Mouse (Mus musculus) G1E-ER4 (cell line): ENCODE measurements around the gene Npff. TPM values are rescaled to one million over a fixed set of nuclear protein-coding genes. Genes with fewer than 3 reads are reported as not detected.

Experiments used
- GATA1 ChIP-seq: IDR thresholded peaks from one replicate; pipeline ENCODE4 v1.8.0; 2012; ENCODE audit warnings: low read length, inconsistent platforms
- polyA plus RNA-seq: library from polyadenylated mRNA; stranded (reverse); fragments of >175 nt; gene quantifications from 2 replicates; pipeline ENCODE4 v1.2.3, GENCODE M21; 2012

Gene Npff
- polyA plus RNA-seq, 1 experiment = 1.7 TPM

DNA sequence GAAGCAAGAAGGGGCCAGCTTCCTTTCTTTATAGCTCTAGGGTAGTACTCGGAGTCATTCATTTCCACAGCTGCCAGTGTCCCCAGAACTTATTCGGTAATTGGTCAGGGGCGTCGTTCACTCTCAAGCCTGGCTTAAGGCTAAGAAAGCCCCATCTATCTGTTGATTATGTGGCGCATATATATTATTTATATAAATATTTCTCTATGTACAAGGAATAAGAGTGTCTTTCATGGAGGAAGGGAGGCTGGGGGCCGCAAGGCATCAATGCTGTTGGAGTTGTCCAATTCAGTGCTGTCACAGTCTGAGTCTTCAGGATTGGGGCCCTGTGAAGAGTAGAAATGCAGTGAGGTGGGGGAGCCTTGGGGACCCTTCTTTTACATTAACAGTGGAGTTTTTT lies 24.9 kb downstream of the Npff start:
- no peak for TF ChIP-seq GATA1

DNA sequence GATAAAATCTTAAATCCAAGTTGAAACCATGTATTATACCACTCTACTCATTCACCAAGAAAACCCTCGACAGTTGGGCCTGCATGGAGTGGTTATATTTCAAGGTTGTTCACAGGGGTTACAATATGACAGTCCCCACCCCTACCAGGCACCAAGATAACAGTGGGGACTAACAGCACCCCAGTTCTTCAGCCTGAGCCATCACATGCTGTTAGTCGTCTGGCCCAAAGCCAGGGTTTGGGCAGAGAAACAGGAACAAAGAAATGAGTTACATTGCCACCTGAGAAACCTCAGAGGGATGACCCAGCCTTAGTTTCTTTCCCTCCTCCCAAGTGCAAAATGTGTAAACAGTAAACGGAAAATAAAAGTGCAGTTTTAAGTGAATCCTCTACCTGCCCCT lies 25.4 kb downstream of the Npff start:
- TF ChIP-seq GATA1 = no peak

DNA sequence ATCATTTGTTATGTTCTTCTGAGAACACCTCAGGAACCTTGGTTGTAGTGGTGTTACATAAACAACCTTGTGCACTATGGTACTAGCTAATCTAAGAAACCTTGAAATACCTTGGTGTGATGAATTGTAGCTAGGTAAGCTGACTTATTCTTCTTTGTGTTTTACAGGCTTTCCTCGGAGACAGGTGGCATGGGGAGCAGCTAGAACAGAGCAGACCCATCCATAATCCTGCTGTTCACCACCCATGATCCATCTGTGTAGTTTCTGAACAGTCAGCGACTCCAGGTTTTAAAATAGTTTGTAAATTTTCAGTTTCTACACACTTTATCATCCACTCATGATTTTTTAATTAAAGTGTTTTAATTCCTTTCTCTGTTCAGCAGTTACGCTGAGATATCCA lies 26.4 kb downstream of the Npff start:
- TF ChIP-seq GATA1 = no peak

DNA sequence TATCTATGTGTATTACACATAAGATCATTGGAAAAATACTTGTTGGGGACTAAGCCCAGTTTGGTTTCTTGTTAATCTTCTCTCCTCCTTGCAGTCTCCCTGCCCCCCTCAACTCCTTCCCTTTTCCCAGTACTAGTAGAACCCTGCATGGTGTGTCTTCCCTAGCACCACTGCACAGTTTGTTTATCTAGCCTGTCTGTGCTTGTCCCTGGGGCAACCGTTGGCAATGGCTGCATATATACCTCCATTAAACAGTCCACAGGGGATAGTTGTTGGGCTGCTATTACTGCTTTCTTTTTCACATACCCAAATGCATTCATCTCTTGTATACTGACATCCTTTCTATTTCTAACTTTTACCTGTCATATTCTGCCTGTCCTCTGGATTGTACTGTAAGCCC lies 37.1 kb downstream of the Npff start:
- TF ChIP-seq GATA1 = no peak

DNA sequence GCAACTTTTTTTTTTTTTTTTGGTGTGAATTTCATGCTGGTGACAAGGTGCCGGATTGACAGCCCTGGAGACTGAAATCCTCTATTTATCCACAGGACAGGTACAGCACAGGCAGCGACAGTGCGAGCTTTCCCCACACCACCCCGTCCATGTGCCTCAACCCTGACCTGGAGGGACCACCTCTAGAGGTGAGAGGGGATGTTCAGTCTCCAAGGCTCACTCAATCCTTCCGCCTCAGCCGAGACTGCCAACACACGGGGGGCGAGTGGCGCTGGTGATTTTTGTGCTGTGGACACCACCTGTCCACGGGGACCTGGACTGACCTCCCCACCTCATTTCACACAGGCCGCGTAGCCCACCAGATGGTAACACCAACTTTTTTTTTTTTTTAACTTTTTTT lies 38.9 kb downstream of the Npff start:
- no peak for TF ChIP-seq GATA1

DNA sequence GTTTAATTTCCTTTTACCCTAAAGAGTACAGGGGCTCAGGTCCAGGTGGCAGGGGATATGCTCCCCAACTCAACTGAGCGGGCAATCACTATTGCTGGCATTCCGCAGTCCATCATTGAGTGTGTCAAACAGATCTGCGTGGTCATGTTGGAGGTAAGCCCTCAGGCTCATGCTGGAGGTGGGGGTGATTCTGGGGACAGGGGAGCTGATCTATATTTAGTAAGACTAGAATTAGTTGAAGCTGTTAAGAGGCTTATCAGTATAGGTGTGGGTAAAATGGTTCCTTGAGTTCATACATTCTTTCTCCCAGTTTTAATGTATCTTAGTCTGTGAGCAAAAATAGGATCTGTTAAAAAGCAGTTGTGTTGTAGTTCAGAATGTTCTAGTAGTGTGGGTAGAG lies 41.6 kb downstream of the Npff start:
- no peak for TF ChIP-seq GATA1

DNA sequence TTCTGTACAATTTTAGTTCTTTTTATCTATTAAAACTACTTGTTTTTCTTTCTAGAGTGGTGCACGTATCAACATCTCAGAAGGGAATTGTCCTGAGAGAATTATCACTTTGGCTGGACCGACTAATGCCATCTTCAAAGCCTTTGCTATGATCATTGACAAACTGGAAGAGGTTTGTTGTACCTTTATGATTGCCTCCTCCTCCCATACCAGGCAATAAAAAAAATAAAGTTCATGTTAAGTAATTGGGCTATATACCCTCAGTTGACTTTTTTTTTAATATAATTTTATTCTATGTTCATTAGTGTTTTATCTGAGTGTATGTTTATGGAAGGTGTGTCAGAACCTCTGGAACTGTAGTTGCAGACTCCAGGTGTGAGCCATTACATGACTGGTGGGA lies 50.2 kb downstream of the Npff start:
- TF ChIP-seq GATA1 = no peak

Other genes starting within 250 kb of the Npff start
- gene Mfsd5, start 245.5 kb downstream of the Npff start, polyA plus RNA-seq = 74.7 and 76.7 TPM in 2 replicates
- 38.5 and 42.8 TPM in 2 replicates for gene Espl1, start 228.7 kb downstream of the Npff start, polyA plus RNA-seq
- gene Pfdn5, start 198.8 kb downstream of the Npff start, polyA plus RNA-seq = 9.9 and 26.7 TPM in 2 replicates
- gene Myg1, start 193.2 kb downstream of the Npff start, polyA plus RNA-seq = 74.6 and 92.3 TPM in 2 replicates
- 194 and 207 TPM in 2 replicates for gene Aaas, start 174.2 kb downstream of the Npff start, polyA plus RNA-seq
- gene Sp7, start 157.8 kb downstream of the Npff start, polyA plus RNA-seq = not detected in 2 replicates
- 15.3 and 42.1 TPM in 2 replicates for gene Sp1, start 118.8 kb downstream of the Npff start, polyA plus RNA-seq
- not detected in 2 replicates for gene Amhr2, start 79.6 kb downstream of the Npff start, polyA plus RNA-seq
- 56.7 and 227 TPM in 2 replicates for gene Prr13, start 65.9 kb downstream of the Npff start, polyA plus RNA-seq
- 289 and 813 TPM in 2 replicates for gene Pcbp2, start 54.4 kb downstream of the Npff start, polyA plus RNA-seq
- not detected in 2 replicates for gene Gm10337, start 21.2 kb downstream of the Npff start, polyA plus RNA-seq
- gene Map3k12, start 7.9 kb downstream of the Npff start, polyA plus RNA-seq = 1.2 and 1.3 TPM in 2 replicates
- 75.2 and 86.3 TPM in 2 replicates for gene Tarbp2, start 6.8 kb downstream of the Npff start, polyA plus RNA-seq
- 0.09 TPM in 1 of 2 replicates, not detected in the other for gene Gm28047, start 100.1 kb upstream of the Npff start, polyA plus RNA-seq
- gene Atf7, start 100.5 kb upstream of the Npff start, polyA plus RNA-seq = 9.3 and 13.2 TPM in 2 replicates
- 65.3 and 313 TPM in 2 replicates for gene Atp5g2, start 147.4 kb upstream of the Npff start, polyA plus RNA-seq
- gene Calcoco1, start 197.2 kb upstream of the Npff start, polyA plus RNA-seq = 9.6 and 11.3 TPM in 2 replicates